Mouse (Mus musculus) liver, embryonic 14.5 days (tissue): ENCODE measurements around the gene Slc35a3.

Experiments
- CTCF ChIP-seq: IDR thresholded peaks from 2 replicates; pipeline ENCODE4 v1.5.1; 2016; ENCODE audit warnings: antibody characterized with exemption, low read depth, control low read depth
- EP300 ChIP-seq: IDR thresholded peaks from 2 replicates; pipeline ENCODE4 v1.6.1; 2016; ENCODE audit warnings: antibody characterized with exemption, low read depth

- TF ChIP-seq CTCF (no peak), EP300 (no peak)
Measured at GRCm38 (mm10) chr3:116631459-116631858, 81.2 kb downstream of the Slc35a3 start.
